Mouse (Mus musculus) heart, postnatal 14 days (tissue): ENCODE data around the gene C1qtnf3. TPM values are rescaled to one million over a fixed set of nuclear protein-coding genes. Genes with fewer than 3 reads are reported as not detected.

Experiments used
- DNase-seq, 2 experiments: peaks; one replicate each; pipeline ENCODE4 v3.0.0; 2021 to 2022
- intact Hi-C: fragments of 180-260 bp; cut with DNase I; formaldehyde crosslinking; loops from one replicate; pipeline ENCODE4 v1.15.1; 2025
- total RNA-seq, 2 experiments: library from RNA; stranded (reverse); gene quantifications; 2 replicates each; pipeline ENCODE4 v1.2.3; 2021

C1qtnf3 gene
- total RNA-seq, 2 experiments from 2014 or later: 0.27 to 0.53 TPM

DNA sequence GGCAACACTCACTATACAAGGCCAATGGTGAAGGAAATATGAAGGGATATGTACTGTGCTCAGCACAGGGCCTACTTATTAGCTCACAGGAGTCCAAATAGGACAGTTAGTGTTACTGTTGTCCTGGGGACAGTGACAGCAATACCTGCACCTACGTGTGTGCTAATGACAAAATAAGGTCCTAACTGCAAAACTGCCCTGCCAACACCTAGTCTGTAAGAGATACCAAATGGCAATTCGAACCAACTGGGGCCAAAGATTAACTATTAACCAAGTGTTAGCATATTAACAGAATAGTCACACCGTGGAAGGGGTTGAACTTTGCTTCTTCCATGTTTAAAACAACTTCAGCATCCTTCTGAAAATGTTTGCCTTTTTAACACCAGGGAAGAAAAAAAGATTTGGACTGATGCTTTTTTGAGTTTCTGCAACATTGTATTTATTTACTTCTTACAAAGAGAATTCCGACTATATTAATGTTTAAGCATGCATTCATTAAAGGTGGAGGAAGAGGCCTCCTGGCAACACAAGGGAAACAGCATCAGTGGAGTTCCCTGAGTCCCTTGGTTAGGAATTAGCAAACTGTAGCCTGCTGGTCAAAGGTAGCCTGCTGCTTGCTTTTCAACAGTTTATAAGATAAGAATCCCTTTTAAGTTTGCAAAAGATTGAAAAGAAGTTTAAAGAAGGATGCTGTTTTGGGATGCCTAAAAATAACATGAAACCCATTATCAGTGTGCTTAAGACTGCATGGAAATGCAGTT is 74.8 kb downstream of the C1qtnf3 start:
- intact Hi-C loops: no loop called here
- no peak for DNase-seq

Other genes starting within 250 kb of the C1qtnf3 start
- gene Rai14, start 237.7 kb upstream of the C1qtnf3 start, total RNA-seq: 1 to 10 TPM; 5.3 to 6.3 TPM
- gene Amacr, start 29.4 kb downstream of the C1qtnf3 start, total RNA-seq: 10 to 100 TPM; 23.4 to 26.2 TPM
- not detected for gene Slc45a2, start 48.4 kb downstream of the C1qtnf3 start, total RNA-seq
- gene Rxfp3, start 85.7 kb downstream of the C1qtnf3 start, total RNA-seq: under 1 TPM; 0.05 to 0.07 TPM
- gene Adamts12, start 112.5 kb downstream of the C1qtnf3 start, total RNA-seq: 10 to 100 TPM; 17.4 to 17.9 TPM